Mouse (Mus musculus) kidney, embryonic 14.5 days (tissue): Measurements from ENCODE around the gene Smpd4. TPM values are rescaled to one million over a fixed set of nuclear protein-coding genes. Genes with fewer than 3 reads are reported as not detected.

Experiments
- ATAC-seq: fragments of 200-750 bp; cut with Nextera tagmentation; 2 replicates; pipeline ENCODE4 v1.8.0; 2017; ENCODE audit warnings: moderate number of reproducible peaks, mild to moderate bottlenecking, moderate TSS enrichment, moderate library complexity; ENCODE audit not compliant: low FRiP score, low TSS enrichment
- H3K27ac ChIP-seq: fragments of 300-500 bp; sonication (generic); 2 replicates; pipeline ENCODE4 v1.5.1; 2014; ENCODE audit warnings: low read depth, mild to moderate bottlenecking, low read length, moderate library complexity, mixed read lengths
- H3K27me3 ChIP-seq: fragments of 300-500 bp; sonication (generic); 2 replicates; pipeline ENCODE4 v1.6.1; 2014; ENCODE audit warnings: mild to moderate bottlenecking, low read length; ENCODE audit not compliant: control insufficient read depth, insufficient read depth
- H3K36me3 ChIP-seq: fragments of 300-500 bp; sonication (generic); 2 replicates; pipeline ENCODE4 v1.6.1; 2014; ENCODE audit warnings: low read length, mixed read lengths; ENCODE audit not compliant: control insufficient read depth, insufficient read depth
- H3K4me1 ChIP-seq: fragments of 300-500 bp; sonication (generic); 2 replicates; pipeline ENCODE4 v1.6.1; 2014; ENCODE audit warnings: low read length, mixed read lengths; ENCODE audit not compliant: control insufficient read depth, insufficient read depth
- H3K4me2 ChIP-seq: fragments of 300-500 bp; sonication (generic); replicated peaks from 2 replicates; pipeline ENCODE4 v1.6.1; 2014; ENCODE audit warnings: low read depth, mild to moderate bottlenecking, low read length
- H3K4me3 ChIP-seq: fragments of 300-500 bp; sonication (generic); 2 replicates; pipeline ENCODE4 v1.5.1; 2014; ENCODE audit warnings: mild to moderate bottlenecking, low read length
- H3K9ac ChIP-seq: fragments of 300-500 bp; sonication (generic); 2 replicates; pipeline ENCODE4 v1.6.1; 2014; ENCODE audit warnings: low read depth, mild to moderate bottlenecking, low read length, moderate library complexity
- H3K9me3 ChIP-seq: fragments of 300-500 bp; sonication (generic); 2 replicates; pipeline ENCODE4 v1.6.1; 2016; ENCODE audit warnings: low read length; ENCODE audit not compliant: control insufficient read depth
- WGBS: fragments of 180-500 bp; shearing (Covaris S2); extraction: QIAGEN DNeasy Blood & Tissue Kit; methylation state at CpG from one replicate; pipeline ENCODE4 v1.1.7; 2014; 5-methylcytosine and 5-hydroxymethylcytosine counted together
- polyA plus RNA-seq: library from polyadenylated mRNA; unstranded; fragments of >200 nt; fragmentation: Nextera tagmentation; extraction: Ambion mirVana; gene quantifications from 2 replicates; pipeline ENCODE4 v1.2.1, GENCODE M21; 2014

Smpd4 gene
- polyA plus RNA-seq, 1 experiment from 2014 or later: 54.9 TPM

- Histone ChIP-seq H3K4me3 (no peak overlapping the region), H3K27me3 (no peaks in the 10 kb centered on the region), H3K4me2 (no peak overlapping the region), H3K9ac (no peak overlapping the region), H3K9me3 (no peaks in the 10 kb centered on the region), H3K4me1 (0 out of 2 replicates have a peak, but pooled peaks cover 12% of the 10 kb centered on the region), H3K36me3 (peaks cover 50% of the 10 kb centered on the region), H3K27ac (no peak overlapping the region)
- WGBS: 93% methylated on average over 4 of the region's 4 CpGs
- ATAC-seq: no peak
Measured at GRCm38 (mm10) chr16:17643437-17643990, 24.4 kb downstream of the Smpd4 start.

GRCm38 (mm10) chr16:17646310-17647114 lies 27.4 kb downstream of the Smpd4 start, which contains the start of gene Ccdc74a:
Gene Ccdc74a, plus strand, starts transcription at chr16:17646470.
- Histone ChIP-seq H3K36me3 (peaks cover 40% of the 10 kb centered on the region), H3K4me2 (peak within 1 kb of the TSS; percentile 89), H3K9ac (peak within 1 kb of the TSS; percentile 63), H3K4me1 (0 out of 2 replicates have a peak, but pooled peaks cover 12% of the 10 kb centered on the region), H3K27me3 (no peaks in the 10 kb centered on the region), H3K9me3 (no peaks in the 10 kb centered on the region), H3K4me3 (peak within 1 kb of the TSS; percentile 49), H3K27ac (peak within 1 kb of the TSS; percentile 65; the same call in 1 of the 2 replicates)
- WGBS: 2% methylated on average over 55 of the region's 65 CpGs
- ATAC-seq: peak; percentile 98

GRCm38 (mm10) chr16:17647156-17647555 lies 28.0 kb downstream of the Smpd4 start:
- H3K36me3 ChIP-seq: peaks cover 41% of the 10 kb centered on the region
- no peaks in the 10 kb centered on the region for H3K9me3 ChIP-seq
- H3K27ac ChIP-seq: no peak overlapping the region
- WGBS: 9% methylated on average over 1 of the region's 1 CpGs
- H3K27me3 ChIP-seq: no peaks in the 10 kb centered on the region
- H3K4me3 ChIP-seq: peak overlapping the region; percentile 49
- H3K9ac ChIP-seq: peak overlapping the region; percentile 63; the same call in 1 of the 2 replicates
- ATAC-seq: no peak
- peak overlapping the region; percentile 89 for H3K4me2 ChIP-seq
- H3K4me1 ChIP-seq: 0 out of 2 replicates have a peak, but pooled peaks cover 12% of the 10 kb centered on the region

- Histone ChIP-seq H3K27ac (no peak overlapping the region), H3K27me3 (no peaks in the 10 kb centered on the region), H3K9ac (no peak overlapping the region), H3K9me3 (no peaks in the 10 kb centered on the region), H3K4me2 (no peak overlapping the region), H3K4me1 (0 out of 2 replicates have a peak, but pooled peaks cover 12% of the 10 kb centered on the region), H3K4me3 (no peak overlapping the region), H3K36me3 (peaks cover 41% of the 10 kb centered on the region)
- ATAC-seq: no peak
- 89% methylated on average over 10 of the region's 10 CpGs for WGBS
Measured at GRCm38 (mm10) chr16:17647566-17648340, 28.6 kb downstream of the Smpd4 start.

- Histone ChIP-seq H3K4me3 (no peak overlapping the region), H3K4me2 (no peak overlapping the region), H3K27me3 (no peaks in the 10 kb centered on the region), H3K36me3 (peaks cover 54% of the 10 kb centered on the region), H3K27ac (no peak overlapping the region), H3K9ac (no peak overlapping the region), H3K4me1 (0 out of 2 replicates have a peak, but pooled peaks cover 12% of the 10 kb centered on the region), H3K9me3 (no peaks in the 10 kb centered on the region)
- 85% methylated on average over 16 of the region's 16 CpGs for WGBS
- no peak for ATAC-seq
Measured at GRCm38 (mm10) chr16:17649925-17650605, 30.9 kb downstream of the Smpd4 start.

GRCm38 (mm10) chr16:17650711-17651110 lies 31.6 kb downstream of the Smpd4 start:
- Histone ChIP-seq H3K27me3 (no peaks in the 10 kb centered on the region), H3K9me3 (no peaks in the 10 kb centered on the region), H3K4me3 (no peak overlapping the region), H3K4me2 (no peak overlapping the region), H3K4me1 (0 out of 2 replicates have a peak, but pooled peaks cover 12% of the 10 kb centered on the region), H3K9ac (no peak overlapping the region), H3K27ac (no peak overlapping the region), H3K36me3 (peaks cover 61% of the 10 kb centered on the region)
- no peak for ATAC-seq
- WGBS: 93% methylated on average over 1 of the region's 1 CpGs

GRCm38 (mm10) chr16:17652607-17653006 lies 33.5 kb downstream of the Smpd4 start:
- no peaks in the 10 kb centered on the region for H3K9me3 ChIP-seq
- H3K4me1 ChIP-seq: no peaks in the 10 kb centered on the region
- ATAC-seq: no peak
- no peaks in the 10 kb centered on the region for H3K27me3 ChIP-seq
- H3K4me3 ChIP-seq: no peak overlapping the region
- WGBS: 93% methylated on average over 4 of the region's 4 CpGs
- no peak overlapping the region for H3K9ac ChIP-seq
- H3K4me2 ChIP-seq: no peak overlapping the region
- peaks cover 67% of the 10 kb centered on the region for H3K36me3 ChIP-seq
- H3K27ac ChIP-seq: no peak overlapping the region

- no peaks in the 10 kb centered on the region for H3K4me1 ChIP-seq
- 96% methylated on average over 5 of the region's 5 CpGs for WGBS
Measured at GRCm38 (mm10) chr16:17653601-17654000, 34.4 kb downstream of the Smpd4 start.

More at GRCm38 (mm10) chr16:17653601-17654000, 34.4 kb downstream of the Smpd4 start:
- no peak overlapping the region for H3K27ac ChIP-seq
- H3K27me3 ChIP-seq: no peaks in the 10 kb centered on the region
- H3K36me3 ChIP-seq: peaks cover 73% of the 10 kb centered on the region
- no peak for ATAC-seq
- no peaks in the 10 kb centered on the region for H3K9me3 ChIP-seq
- no peak overlapping the region for H3K4me2 ChIP-seq
- no peak overlapping the region for H3K9ac ChIP-seq
- H3K4me3 ChIP-seq: no peak overlapping the region
